36 mouse cellular contexts compared by ENCODE assay signal in genomic region chr16:50092318-50092717, GRCm38 (mm10).
"Had no signal": no experiment of that assay in that cellular context is flagged by ENCODE, and none has a peak within 500 bp of the region (broad histone marks: within the 10 kb centered on the region; RNA-seq: fewer than 3 reads in every experiment).

No protein-coding gene starts in this region.

- H3K27me3 ChIP-seq: heart, embryonic 12.5 days; heart, embryonic 13.5 days; heart, embryonic 15.5 days; hindbrain, embryonic 12.5 days; hindbrain, embryonic 13.5 days; hindbrain, embryonic 15.5 days; intestine, embryonic 15.5 days; kidney, embryonic 15.5 days had no signal

- H3K4me1 ChIP-seq: heart, embryonic 10.5 days; heart, embryonic 12.5 days; heart, embryonic 13.5 days; heart, embryonic 15.5 days; hindbrain, embryonic 10.5 days; hindbrain, embryonic 12.5 days; hindbrain, embryonic 13.5 days; hindbrain, embryonic 15.5 days; intestine, embryonic 15.5 days had no signal

- ATAC-seq: hindbrain, embryonic 16.5 days; hindbrain, postnatal 0 days; inflammation-experienced regulatory T-cells, adult 6 months; intestine, embryonic 15.5 days; intestine, embryonic 16.5 days; intestine, postnatal 0 days had no signal

- H3K9me3 ChIP-seq: heart, embryonic 10.5 days; heart, embryonic 12.5 days; heart, embryonic 13.5 days; heart, embryonic 15.5 days; hindbrain, embryonic 10.5 days; hindbrain, embryonic 12.5 days; hindbrain, embryonic 13.5 days; hindbrain, embryonic 15.5 days; intestine, embryonic 15.5 days; kidney, embryonic 15.5 days had no signal

- H3K27ac ChIP-seq: heart, adult 2 months; heart, embryonic 10.5 days; heart, embryonic 13.5 days; heart, embryonic 15.5 days; hindbrain, embryonic 10.5 days; hindbrain, embryonic 12.5 days; hindbrain, embryonic 13.5 days; hindbrain, embryonic 14.5 days; hindbrain, embryonic 15.5 days; hindbrain, postnatal 0 days; intestine, embryonic 15.5 days; kidney, embryonic 15.5 days; kidney, postnatal 0 days; layer of hippocampus, adult 2 months had no signal

- DNase-seq: heart, adult 18-20 months; heart, adult 2 months; heart, postnatal 10 days; heart, postnatal 14 days; heart, postnatal 36 days; heart, postnatal 4 days; kidney, adult 11 months; kidney, adult 18-20 months; kidney, adult 2 months; kidney, adult 8-10 months; kidney, adult 9 months; kidney, postnatal 10 days; kidney, postnatal 14 days; kidney, postnatal 25 days; kidney, postnatal 36 days; kidney, postnatal 4 days; layer of hippocampus, adult 9-11 months had no signal

- H3K36me3 ChIP-seq: heart, embryonic 10.5 days; heart, embryonic 12.5 days; heart, embryonic 13.5 days; heart, embryonic 15.5 days; hindbrain, embryonic 10.5 days; hindbrain, embryonic 12.5 days; hindbrain, embryonic 13.5 days; hindbrain, embryonic 15.5 days; intestine, embryonic 15.5 days; kidney, embryonic 15.5 days had no signal

- H3K4me3 ChIP-seq: heart, adult 2 months; heart, embryonic 10.5 days; heart, embryonic 12.5 days; heart, embryonic 13.5 days; heart, embryonic 15.5 days; hindbrain, embryonic 10.5 days; hindbrain, embryonic 12.5 days; hindbrain, embryonic 13.5 days; hindbrain, embryonic 15.5 days; intestine, embryonic 15.5 days; kidney, embryonic 15.5 days; layer of hippocampus, adult 2 months had no signal

- H3K9ac ChIP-seq: heart, embryonic 12.5 days; heart, embryonic 13.5 days; heart, embryonic 15.5 days; hindbrain, embryonic 12.5 days; hindbrain, embryonic 13.5 days; hindbrain, embryonic 14.5 days; hindbrain, embryonic 15.5 days; intestine, embryonic 15.5 days; kidney, embryonic 15.5 days had no signal

- H3K4me2 ChIP-seq: heart, embryonic 11.5 days; heart, embryonic 12.5 days; heart, embryonic 13.5 days; heart, embryonic 15.5 days; hindbrain, embryonic 12.5 days; hindbrain, embryonic 13.5 days; hindbrain, embryonic 14.5 days; hindbrain, embryonic 15.5 days; intestine, embryonic 15.5 days; kidney, embryonic 15.5 days had no signal
